Mouse (Mus musculus) embryonic facial prominence, embryonic 15.5 days (tissue): ENCODE results near the gene Ilf3. TPM values are rescaled to one million over a fixed set of nuclear protein-coding genes. Genes with fewer than 3 reads are reported as not detected.

Source experiments
- ATAC-seq: fragments of 200-750 bp; cut with Nextera tagmentation; 2 replicates; pipeline ENCODE4 v1.8.0; 2017; ENCODE audit warnings: low read depth, moderate TSS enrichment; ENCODE audit not compliant: insufficient number of reproducible peaks, low FRiP score, low TSS enrichment
- H3K27ac ChIP-seq: fragments of 300-500 bp; sonication (generic); replicated peaks from 2 replicates; pipeline ENCODE4 v1.5.1; 2015; ENCODE audit warnings: mild to moderate bottlenecking, inconsistent platforms
- H3K27me3 ChIP-seq: fragments of 300-500 bp; sonication (generic); 2 replicates; pipeline ENCODE4 v1.6.1; 2015; ENCODE audit warnings: inconsistent platforms
- H3K36me3 ChIP-seq: fragments of 300-500 bp; sonication (generic); 2 replicates; pipeline ENCODE4 v1.6.1; 2015; ENCODE audit warnings: mild to moderate bottlenecking, inconsistent platforms
- H3K4me1 ChIP-seq: fragments of 300-500 bp; sonication (generic); 2 replicates; pipeline ENCODE4 v1.6.1; 2015; ENCODE audit warnings: inconsistent platforms
- H3K4me2 ChIP-seq: fragments of 300-500 bp; sonication (generic); replicated peaks from 2 replicates; pipeline ENCODE4 v1.6.1; 2015; ENCODE audit warnings: mild to moderate bottlenecking, inconsistent platforms
- H3K4me3 ChIP-seq: fragments of 300-500 bp; sonication (generic); replicated peaks from 2 replicates; pipeline ENCODE4 v1.5.1; 2015; ENCODE audit warnings: mild to moderate bottlenecking, inconsistent platforms
- H3K9ac ChIP-seq: fragments of 300-500 bp; sonication (generic); 2 replicates; pipeline ENCODE4 v1.6.1; 2015; ENCODE audit warnings: inconsistent platforms
- H3K9me3 ChIP-seq: fragments of 300-500 bp; sonication (generic); replicated peaks from 2 replicates; pipeline ENCODE4 v1.6.1; 2016; ENCODE audit warnings: inconsistent platforms
- WGBS: fragments of 180-500 bp; shearing (Covaris S2); methylation state at CpG from one replicate; pipeline ENCODE4 v1.1.7; 2015; 5-methylcytosine and 5-hydroxymethylcytosine counted together
- polyA plus RNA-seq: library from polyadenylated mRNA; unstranded; fragments of >200 nt; fragmentation: Nextera tagmentation; extraction: Ambion mirVana; gene quantifications from 2 replicates; pipeline ENCODE4 v1.2.1, GENCODE M21; 2015

Gene Ilf3
- polyA plus RNA-seq, 1 experiment from 2014 or later = 179 TPM

DNA sequence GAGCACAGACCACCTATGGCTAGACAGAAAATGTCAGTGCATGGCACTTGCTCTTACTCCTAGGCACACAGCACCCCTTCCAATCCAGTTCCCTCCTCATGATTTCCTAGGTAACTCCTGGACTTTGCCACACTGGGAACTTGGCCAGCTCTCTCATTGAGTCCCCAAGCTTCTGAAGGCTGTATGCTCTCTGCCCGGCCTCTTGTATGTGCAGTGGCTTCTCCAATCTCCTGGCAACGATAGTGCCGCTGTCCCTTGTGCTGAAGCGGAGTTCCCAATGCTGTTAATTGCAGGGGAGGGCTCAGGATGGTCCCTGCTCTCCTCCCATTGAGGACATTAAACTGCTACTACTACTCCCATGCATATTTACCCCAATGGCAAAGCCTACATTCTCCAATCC, 40.3 kb downstream of the Ilf3 start:
- Histone ChIP-seq H3K27ac (no peak overlapping the region), H3K9ac (no peak overlapping the region), H3K9me3 (no peaks in the 10 kb centered on the region), H3K4me2 (no peak overlapping the region), H3K36me3 (peaks cover 41% of the 10 kb centered on the region), H3K4me3 (no peak overlapping the region), H3K27me3 (no peaks in the 10 kb centered on the region), H3K4me1 (peaks cover 13% of the 10 kb centered on the region)
- ATAC-seq = no peak
- 8% methylated on average over 4 of the region's 4 CpGs for WGBS

DNA sequence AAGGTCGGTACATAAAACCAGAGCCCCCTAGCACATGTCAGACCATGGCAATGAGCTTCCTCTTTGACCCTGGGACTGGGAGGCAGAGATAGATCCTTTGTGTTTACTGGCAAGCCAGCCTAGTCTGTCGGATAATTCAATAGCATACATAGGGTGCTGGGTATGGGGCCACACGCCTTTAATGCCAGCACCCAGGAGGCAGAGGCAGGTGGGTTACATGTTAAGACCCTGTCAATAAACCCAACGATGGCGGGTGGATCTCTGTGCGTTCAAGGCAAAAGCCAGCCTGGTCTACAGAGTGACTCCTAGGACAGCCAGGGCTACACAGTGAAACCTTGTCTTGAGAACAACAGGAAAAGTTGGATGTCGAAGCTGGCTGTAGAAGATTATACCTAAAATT, 41.0 kb downstream of the Ilf3 start:
- no peak for ATAC-seq
- no peak overlapping the region for H3K4me3 ChIP-seq
- WGBS = 73% methylated on average over 7 of the region's 7 CpGs
- peaks cover 15% of the 10 kb centered on the region for H3K4me1 ChIP-seq
- no peaks in the 10 kb centered on the region for H3K27me3 ChIP-seq
- peaks cover 35% of the 10 kb centered on the region for H3K36me3 ChIP-seq
- no peak overlapping the region for H3K4me2 ChIP-seq
- no peaks in the 10 kb centered on the region for H3K9me3 ChIP-seq
- H3K9ac ChIP-seq = no peak overlapping the region
- H3K27ac ChIP-seq = no peak overlapping the region

DNA sequence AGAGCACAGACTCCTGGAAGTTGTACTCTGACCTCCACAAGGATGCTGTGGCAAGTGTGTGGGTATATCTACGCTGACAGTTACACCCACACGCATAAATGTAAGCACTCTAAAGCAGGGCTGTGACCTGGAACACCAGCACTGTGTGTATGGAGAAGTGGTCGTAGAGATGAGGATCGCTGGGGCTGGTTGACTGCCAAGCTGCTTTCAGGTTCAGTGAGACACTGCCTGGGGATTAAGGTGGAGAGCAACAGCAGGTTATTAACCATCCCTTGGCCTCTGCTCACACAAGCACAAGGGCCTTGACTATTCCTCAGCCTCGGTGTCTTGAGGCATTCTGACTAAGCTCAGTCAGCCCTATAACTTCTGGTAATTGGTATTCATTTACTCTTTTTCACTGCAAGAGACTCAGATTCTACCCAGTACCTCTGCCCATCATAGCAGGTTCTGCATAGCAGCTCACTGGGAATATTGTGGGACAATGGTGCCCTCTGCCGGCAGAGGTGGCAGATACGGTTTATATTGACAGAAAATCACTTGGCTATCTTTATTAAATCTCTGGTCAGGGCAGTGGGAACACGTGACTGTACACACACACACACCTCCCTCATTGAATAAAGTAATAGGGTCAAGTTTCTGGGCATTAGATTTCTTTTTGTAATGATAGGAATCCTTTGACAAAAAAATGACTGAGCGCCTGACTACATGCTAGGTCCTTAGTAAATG, 42.1 kb downstream of the Ilf3 start:
- no peaks in the 10 kb centered on the region for H3K27me3 ChIP-seq
- H3K4me2 ChIP-seq = no peak overlapping the region
- no peak for ATAC-seq
- WGBS = 33% methylated on average over 9 of the region's 9 CpGs
- H3K36me3 ChIP-seq = peaks cover 26% of the 10 kb centered on the region
- no peaks in the 10 kb centered on the region for H3K9me3 ChIP-seq
- H3K27ac ChIP-seq = no peak overlapping the region
- no peak overlapping the region for H3K4me3 ChIP-seq
- no peak overlapping the region for H3K9ac ChIP-seq
- H3K4me1 ChIP-seq = peaks cover 15% of the 10 kb centered on the region

DNA sequence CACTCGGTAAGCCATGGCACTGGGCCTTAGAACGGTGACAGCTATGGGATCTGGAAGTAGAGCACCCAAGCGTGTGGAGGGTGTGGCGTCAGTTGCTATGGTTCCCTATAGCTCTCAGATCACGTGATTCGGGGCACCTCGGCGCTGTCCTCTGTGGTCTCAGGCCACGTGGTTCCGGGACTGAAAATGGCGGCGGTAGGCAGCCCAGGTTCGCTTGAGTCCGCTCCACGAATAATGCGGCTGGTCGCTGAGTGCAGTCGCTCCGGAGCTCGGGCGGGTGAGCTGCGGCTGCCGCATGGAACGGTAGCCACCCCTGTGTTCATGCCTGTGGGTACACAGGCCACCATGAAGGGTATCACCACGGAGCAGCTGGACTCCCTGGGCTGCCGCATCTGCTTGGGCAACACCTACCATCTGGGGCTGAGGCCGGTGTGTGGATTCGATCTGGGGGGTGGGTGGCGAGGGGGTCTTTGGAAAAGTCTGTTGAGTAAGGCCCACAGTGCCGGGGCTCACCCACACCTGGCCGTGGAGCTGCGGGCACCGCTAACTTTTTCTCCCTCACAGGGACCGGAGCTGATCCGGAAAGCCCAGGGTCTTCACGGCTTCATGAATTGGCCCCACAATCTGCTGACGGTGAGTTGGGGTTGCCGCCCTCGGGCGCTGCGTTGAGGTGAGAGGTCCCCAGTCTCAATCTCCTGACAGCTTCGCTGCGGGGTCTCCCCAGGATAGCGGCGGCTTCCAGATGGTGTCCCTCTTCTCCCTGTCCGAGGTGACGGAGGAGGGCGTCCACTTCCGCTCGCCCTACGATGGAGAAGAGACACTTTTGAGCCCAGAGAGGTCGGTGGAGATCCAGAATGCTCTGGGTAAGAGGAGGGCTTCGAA, 44.2 kb downstream of the Ilf3 start, which contains the start of gene Qtrt1:
Gene Qtrt1 (plus strand): TSS at position 169 of the 882 bp plus-strand sequence.
- 2% methylated on average over 53 of the region's 53 CpGs for WGBS
- H3K4me2 ChIP-seq = peak within 1 kb of the TSS; percentile 87

DNA sequence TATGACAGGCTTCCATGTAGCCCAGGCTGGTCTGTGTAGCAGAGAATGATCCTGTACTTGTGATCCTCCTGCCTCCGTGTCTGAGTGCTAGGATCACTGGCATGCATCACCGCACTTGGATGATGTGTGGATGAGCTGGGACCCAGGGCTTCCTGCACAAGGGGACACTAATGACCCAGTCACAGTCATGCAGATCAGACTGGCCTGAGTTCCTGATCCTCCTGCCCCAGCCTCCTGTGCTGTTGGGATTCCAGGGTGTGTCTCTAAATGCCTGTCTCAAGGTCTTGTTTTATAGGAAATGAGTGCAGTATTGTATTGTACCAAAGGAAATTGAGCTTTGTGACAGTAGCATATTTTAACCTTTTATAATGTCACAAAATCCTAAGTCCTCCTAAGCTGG, 50.2 kb downstream of the Ilf3 start:
- ATAC-seq = no peak
- WGBS = 92% methylated on average over 2 of the region's 2 CpGs
- Histone ChIP-seq H3K4me1 (0 out of 2 replicates have a peak, but pooled peaks cover 2% of the 10 kb centered on the region), H3K4me3 (no peak overlapping the region), H3K36me3 (peaks cover 51% of the 10 kb centered on the region), H3K27ac (no peak overlapping the region), H3K9me3 (no peaks in the 10 kb centered on the region), H3K4me2 (no peak overlapping the region), H3K9ac (no peak overlapping the region), H3K27me3 (no peaks in the 10 kb centered on the region)

More for the DNA sequence above, 44.2 kb downstream of the Ilf3 start, which contains the start of gene Qtrt1:
- H3K27me3 ChIP-seq = no peaks in the 10 kb centered on the region
- peak within 1 kb of the TSS; percentile 49 for H3K9ac ChIP-seq
- peaks cover 15% of the 10 kb centered on the region for H3K4me1 ChIP-seq
- ATAC-seq = peak; percentile 92
- H3K9me3 ChIP-seq = no peaks in the 10 kb centered on the region
- H3K4me3 ChIP-seq = peak within 1 kb of the TSS; percentile 73
- H3K36me3 ChIP-seq = peaks cover 21% of the 10 kb centered on the region
- H3K27ac ChIP-seq = peak within 1 kb of the TSS; percentile 48; the same call in 1 of the 2 replicates

DNA sequence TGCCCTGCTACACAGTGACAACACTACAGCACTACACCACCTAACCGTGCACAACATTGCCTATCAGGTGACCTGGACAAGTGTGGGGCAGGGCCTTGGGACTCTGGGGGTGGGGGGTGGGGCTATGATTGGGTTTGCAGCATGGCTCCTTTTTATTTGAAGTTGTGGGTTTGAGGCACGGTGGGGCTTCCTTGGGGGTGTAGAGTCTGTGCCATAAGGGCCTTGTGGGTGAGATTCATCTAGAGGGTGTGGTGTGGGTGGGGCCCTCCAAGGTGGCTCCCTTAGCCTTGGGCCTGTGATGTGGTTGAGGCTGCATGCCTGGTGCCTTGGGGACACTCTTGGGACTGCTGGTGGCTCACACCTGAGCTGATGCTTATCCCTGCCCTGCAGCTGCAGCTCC, 52.0 kb downstream of the Ilf3 start:
- WGBS = 87% methylated on average over 2 of the region's 2 CpGs
- Histone ChIP-seq H3K4me2 (no peak overlapping the region), H3K4me3 (no peak overlapping the region), H3K27ac (no peak overlapping the region), H3K4me1 (no peaks in the 10 kb centered on the region), H3K9ac (no peak overlapping the region), H3K36me3 (peaks cover 50% of the 10 kb centered on the region), H3K9me3 (no peaks in the 10 kb centered on the region), H3K27me3 (no peaks in the 10 kb centered on the region)
- no peak for ATAC-seq

DNA sequence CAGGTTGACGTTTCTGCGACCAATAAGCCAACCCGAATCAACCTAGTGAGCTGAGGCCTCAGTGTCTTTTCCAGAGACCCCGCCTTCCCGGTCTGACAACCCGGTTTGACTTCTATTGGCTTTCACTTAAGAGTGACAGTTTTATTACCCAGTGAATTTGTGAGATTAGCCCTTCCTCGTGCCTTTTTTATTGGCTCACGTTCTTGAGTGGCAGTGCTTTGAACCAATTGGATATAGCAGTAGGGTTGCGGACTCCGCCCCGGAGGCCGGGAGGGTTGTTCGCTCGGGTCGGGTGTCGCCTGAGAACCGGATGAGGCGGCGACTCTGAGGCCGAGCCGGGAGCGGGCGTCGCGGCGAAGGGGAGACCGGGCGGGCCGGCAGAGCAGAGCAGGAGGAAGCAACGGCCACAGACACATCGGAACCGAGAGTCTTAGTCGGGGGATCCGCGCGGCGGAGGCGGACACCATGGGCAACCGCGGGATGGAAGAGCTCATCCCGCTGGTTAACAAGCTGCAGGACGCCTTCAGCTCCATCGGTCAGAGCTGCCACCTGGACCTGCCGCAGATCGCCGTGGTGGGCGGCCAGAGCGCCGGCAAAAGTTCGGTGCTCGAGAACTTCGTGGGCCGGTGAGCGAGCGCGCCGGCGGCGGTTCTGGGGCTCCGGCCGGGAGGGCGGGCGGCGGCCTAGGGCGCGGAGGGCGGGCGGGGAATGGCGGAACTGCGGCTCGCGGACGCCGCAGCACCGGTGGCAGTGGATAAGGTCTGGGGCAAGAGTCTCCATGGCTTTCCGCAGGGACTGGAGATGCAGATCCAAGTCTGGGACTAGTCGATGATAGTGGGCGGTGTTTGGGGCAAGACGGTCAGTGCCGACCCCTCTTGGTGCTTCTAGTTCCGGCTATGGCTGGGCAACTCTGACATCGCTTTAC, 57.2 kb downstream of the Ilf3 start, which contains the start of gene Dnm2:
Gene Dnm2 (plus strand): TSS at position 278 of the 925 bp plus-strand sequence.
- Histone ChIP-seq H3K36me3 (peaks cover 16% of the 10 kb centered on the region), H3K4me3 (peak within 1 kb of the TSS; percentile 99), H3K9me3 (no peaks in the 10 kb centered on the region), H3K27me3 (no peaks in the 10 kb centered on the region), H3K9ac (peak within 1 kb of the TSS; percentile 95), H3K27ac (peak within 1 kb of the TSS; percentile 90), H3K4me1 (peaks cover 34% of the 10 kb centered on the region), H3K4me2 (peak within 1 kb of the TSS; percentile 88)
- ATAC-seq = peak; percentile 98
- under 1% methylated on average over 80 of the region's 82 CpGs for WGBS

DNA sequence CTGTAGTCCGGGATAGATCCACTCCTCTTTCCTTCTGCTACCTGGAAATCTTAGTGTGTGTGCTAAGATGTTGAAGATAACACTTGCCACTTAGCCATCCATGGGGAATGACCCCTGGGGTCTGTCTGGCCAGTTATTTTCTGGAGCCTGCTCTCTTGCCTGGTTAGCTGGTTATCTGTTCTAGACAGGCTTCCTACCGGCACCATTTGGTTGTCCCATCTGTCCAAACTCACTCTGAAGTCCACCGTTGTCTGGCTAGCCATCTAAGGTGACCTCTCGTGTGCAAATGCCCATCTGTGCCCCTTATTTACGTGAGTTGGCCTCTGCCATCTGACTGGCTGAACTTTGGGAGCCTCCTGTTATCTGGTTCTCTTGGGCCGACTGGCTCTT, 57.9 kb downstream of the Ilf3 start:
- WGBS = 9% methylated on average over 6 of the region's 6 CpGs
- H3K9ac ChIP-seq = peak overlapping the region; percentile 95
- H3K27me3 ChIP-seq = no peaks in the 10 kb centered on the region
- peaks cover 9% of the 10 kb centered on the region; the same call in 1 of the 2 replicates for H3K36me3 ChIP-seq
- peak overlapping the region; percentile 99 for H3K4me3 ChIP-seq
- ATAC-seq = no peak
- H3K4me2 ChIP-seq = peak overlapping the region; percentile 88
- H3K4me1 ChIP-seq = peaks cover 39% of the 10 kb centered on the region
- H3K9me3 ChIP-seq = no peaks in the 10 kb centered on the region
- peak overlapping the region; percentile 90; the same call in 1 of the 2 replicates for H3K27ac ChIP-seq

DNA sequence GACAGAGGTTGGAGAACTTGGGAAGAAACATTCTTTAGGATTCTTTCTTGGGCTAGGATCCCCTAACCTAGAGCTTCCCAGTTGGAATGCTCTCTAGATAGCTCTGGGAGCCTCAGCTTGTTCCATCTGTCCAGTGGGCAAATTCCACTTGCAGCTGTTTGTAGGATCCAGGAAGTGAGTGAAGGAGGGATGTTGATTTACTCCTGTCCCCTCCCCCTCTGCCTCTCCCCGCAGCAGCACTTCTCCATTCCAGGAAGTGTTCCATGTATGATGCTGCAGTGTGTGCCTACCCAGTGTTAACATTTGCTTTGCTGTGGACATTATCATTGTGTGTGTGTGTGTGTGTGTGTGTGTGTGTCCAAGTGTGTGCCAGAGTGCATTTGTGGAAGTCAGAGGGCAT, 58.3 kb downstream of the Ilf3 start:
- Histone ChIP-seq H3K27me3 (no peaks in the 10 kb centered on the region), H3K36me3 (peaks cover 5% of the 10 kb centered on the region; the same call in 1 of the 2 replicates), H3K27ac (no peak overlapping the region), H3K4me2 (peak overlapping the region; percentile 88), H3K4me1 (peaks cover 43% of the 10 kb centered on the region), H3K4me3 (peak overlapping the region; percentile 99), H3K9ac (peak overlapping the region; percentile 95), H3K9me3 (no peaks in the 10 kb centered on the region)
- no peak for ATAC-seq
- WGBS = 5% methylated on average over 1 of the region's 1 CpGs

DNA sequence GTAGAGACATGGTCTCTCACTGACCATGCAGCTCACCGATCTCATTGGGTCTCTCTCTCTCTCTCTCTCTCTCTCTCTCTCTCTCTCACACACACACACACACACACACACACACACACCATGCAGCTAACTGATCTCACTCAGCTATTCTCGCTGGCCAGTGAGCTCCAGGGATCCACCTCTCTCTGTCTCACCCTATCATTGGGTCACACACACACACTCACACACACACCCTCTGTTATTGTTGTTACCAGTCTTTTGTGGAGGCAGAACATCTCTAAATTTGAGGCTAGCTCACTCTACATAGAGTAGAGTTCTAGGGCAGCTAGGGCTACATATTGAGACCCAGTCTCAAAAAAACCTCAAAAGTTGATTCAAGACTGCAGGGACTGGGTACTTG, 58.9 kb downstream of the Ilf3 start:
- no peak overlapping the region for H3K9ac ChIP-seq
- no peaks in the 10 kb centered on the region for H3K9me3 ChIP-seq
- H3K27ac ChIP-seq = no peak overlapping the region
- H3K4me1 ChIP-seq = peaks cover 48% of the 10 kb centered on the region
- H3K27me3 ChIP-seq = no peaks in the 10 kb centered on the region
- no peaks in the 10 kb centered on the region; the same call in 1 of the 2 replicates for H3K36me3 ChIP-seq
- WGBS = 69% methylated on average over 2 of the region's 2 CpGs
- no peak for ATAC-seq
- H3K4me2 ChIP-seq = peak overlapping the region; percentile 88; the same call in 1 of the 2 replicates
- peak overlapping the region; percentile 99 for H3K4me3 ChIP-seq
